Mouse (Mus musculus) embryonic facial prominence, embryonic 12.5 days (tissue): ENCODE measurements around the gene Isg20l2. TPM values are rescaled to one million over a fixed set of nuclear protein-coding genes. Genes with fewer than 3 reads are reported as not detected.

Experiments
- ATAC-seq: fragments of 200-750 bp; cut with Nextera tagmentation; 2 replicates; pipeline ENCODE4 v1.8.0; 2017; ENCODE audit not compliant: insufficient number of reproducible peaks, insufficient read depth, low FRiP score, low TSS enrichment
- H3K27ac ChIP-seq: fragments of 300-500 bp; sonication (generic); 2 replicates; pipeline ENCODE4 v1.5.1; 2016; ENCODE audit warnings: mild to moderate bottlenecking
- H3K27me3 ChIP-seq: fragments of 300-500 bp; sonication (generic); 2 replicates; pipeline ENCODE4 v1.6.1; 2016; ENCODE audit warnings: mild to moderate bottlenecking, moderate library complexity
- H3K36me3 ChIP-seq: fragments of 300-500 bp; sonication (generic); 2 replicates; pipeline ENCODE4 v1.6.1; 2016; ENCODE audit warnings: mild to moderate bottlenecking
- H3K4me1 ChIP-seq: fragments of 300-500 bp; sonication (generic); 2 replicates; pipeline ENCODE4 v1.6.1; 2016
- H3K4me2 ChIP-seq: fragments of 300-500 bp; sonication (generic); replicated peaks from 2 replicates; pipeline ENCODE4 v1.6.1; 2016; ENCODE audit warnings: mild to moderate bottlenecking, moderate library complexity
- H3K4me3 ChIP-seq: fragments of 300-500 bp; sonication (generic); 2 replicates; pipeline ENCODE4 v1.5.1; 2016; ENCODE audit warnings: mild to moderate bottlenecking
- H3K9ac ChIP-seq: fragments of 300-500 bp; sonication (generic); 2 replicates; pipeline ENCODE4 v1.6.1; 2016; ENCODE audit warnings: mild to moderate bottlenecking, moderate library complexity
- H3K9me3 ChIP-seq: fragments of 300-500 bp; sonication (generic); 2 replicates; pipeline ENCODE4 v1.6.1; 2016; ENCODE audit warnings: mild to moderate bottlenecking, moderate library complexity
- WGBS: fragments of 180-500 bp; shearing (Covaris S2); methylation state at CpG from one replicate; pipeline ENCODE4 v1.1.7; 2016; 5-methylcytosine and 5-hydroxymethylcytosine counted together
- polyA plus RNA-seq: library from polyadenylated mRNA; unstranded; fragments of >200 nt; fragmentation: Nextera tagmentation; extraction: Ambion mirVana; gene quantifications from 2 replicates; pipeline ENCODE4 v1.2.1, GENCODE M21; 2016

Isg20l2 gene
- polyA plus RNA-seq, 1 experiment from 2014 or later = 80.1 TPM

DNA sequence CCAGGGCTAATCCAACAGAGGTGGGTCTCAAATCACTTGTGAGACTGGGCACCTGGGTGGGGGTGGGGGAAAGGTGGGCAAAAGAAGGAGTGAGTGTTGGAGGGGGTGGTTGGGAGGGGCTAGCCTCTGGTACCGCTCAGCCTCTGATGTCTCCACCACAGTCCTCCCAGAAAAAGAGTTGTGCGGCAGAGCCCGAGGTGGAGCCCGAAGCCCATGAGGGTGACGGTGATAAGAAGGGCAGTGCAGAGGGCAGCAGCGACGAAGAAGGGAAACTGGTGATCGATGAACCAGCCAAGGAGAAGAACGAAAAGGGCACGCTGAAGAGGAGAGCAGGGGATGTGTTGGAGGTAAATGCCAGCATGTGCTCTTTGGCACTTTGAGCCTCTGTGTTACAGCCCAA, 16.2 kb upstream of the Isg20l2 start:
- Histone ChIP-seq H3K4me3 (no peak overlapping the region), H3K27ac (no peak overlapping the region), H3K4me2 (no peak overlapping the region), H3K9me3 (no peaks in the 10 kb centered on the region), H3K36me3 (peaks cover 45% of the 10 kb centered on the region), H3K4me1 (peaks cover 28% of the 10 kb centered on the region), H3K9ac (no peak overlapping the region), H3K27me3 (no peaks in the 10 kb centered on the region)
- ATAC-seq = no peak
- WGBS = 94% methylated on average over 10 of the region's 10 CpGs

DNA sequence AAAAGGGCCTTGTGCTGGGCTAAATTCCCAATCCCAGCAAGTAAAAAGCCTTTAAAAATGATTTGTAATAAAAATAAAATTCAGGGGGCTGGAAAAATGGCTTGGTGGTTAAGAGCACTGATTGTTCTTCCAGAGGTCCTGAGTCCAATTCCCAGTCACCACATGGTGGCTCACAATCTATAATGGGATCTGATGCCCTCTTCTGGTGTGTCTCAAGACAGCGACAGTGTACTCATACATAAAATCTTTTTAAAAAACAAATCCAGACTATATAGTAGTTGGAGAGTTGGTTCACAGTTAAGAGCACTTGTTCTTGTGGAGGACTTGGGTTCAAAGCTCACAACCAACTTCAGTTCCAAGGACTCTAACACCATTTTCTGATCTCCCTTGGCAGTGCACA, 13.1 kb upstream of the Isg20l2 start:
- H3K4me2 ChIP-seq = no peak overlapping the region
- H3K4me1 ChIP-seq = 0 out of 2 replicates have a peak, but pooled peaks cover 10% of the 10 kb centered on the region
- ATAC-seq = no peak
- H3K9ac ChIP-seq = no peak overlapping the region
- WGBS = 95% methylated on average over 1 of the region's 1 CpGs
- no peak overlapping the region for H3K4me3 ChIP-seq
- H3K9me3 ChIP-seq = no peaks in the 10 kb centered on the region
- no peak overlapping the region for H3K27ac ChIP-seq
- no peaks in the 10 kb centered on the region for H3K27me3 ChIP-seq
- peaks cover 49% of the 10 kb centered on the region for H3K36me3 ChIP-seq

DNA sequence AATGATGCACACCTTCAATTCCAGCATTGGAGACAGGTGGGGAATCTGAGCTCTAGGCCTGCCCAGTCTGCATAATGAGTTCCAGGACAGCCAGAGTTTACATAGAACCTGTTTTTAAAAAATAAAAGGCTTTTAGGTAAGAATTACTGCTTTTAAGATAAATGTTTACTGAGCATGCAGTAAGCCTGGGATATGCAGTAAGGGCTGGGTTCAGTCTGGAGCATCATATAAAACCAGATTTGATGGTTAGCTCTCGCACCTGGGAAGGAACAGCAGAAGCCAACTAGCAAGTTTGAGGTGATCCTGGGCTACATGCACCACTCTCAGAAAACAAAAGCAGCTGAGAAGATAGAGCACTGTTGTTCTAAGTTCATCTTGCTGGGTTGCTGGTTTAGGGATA, 11.6 kb upstream of the Isg20l2 start:
- Histone ChIP-seq H3K9me3 (no peaks in the 10 kb centered on the region), H3K4me3 (no peak overlapping the region), H3K27me3 (no peaks in the 10 kb centered on the region), H3K27ac (no peak overlapping the region), H3K4me2 (peak overlapping the region; percentile 63), H3K9ac (no peak overlapping the region), H3K4me1 (0 out of 2 replicates have a peak, but pooled peaks cover 10% of the 10 kb centered on the region), H3K36me3 (peaks cover 57% of the 10 kb centered on the region)
- WGBS = 93% methylated on average over 1 of the region's 1 CpGs
- ATAC-seq = no peak

DNA sequence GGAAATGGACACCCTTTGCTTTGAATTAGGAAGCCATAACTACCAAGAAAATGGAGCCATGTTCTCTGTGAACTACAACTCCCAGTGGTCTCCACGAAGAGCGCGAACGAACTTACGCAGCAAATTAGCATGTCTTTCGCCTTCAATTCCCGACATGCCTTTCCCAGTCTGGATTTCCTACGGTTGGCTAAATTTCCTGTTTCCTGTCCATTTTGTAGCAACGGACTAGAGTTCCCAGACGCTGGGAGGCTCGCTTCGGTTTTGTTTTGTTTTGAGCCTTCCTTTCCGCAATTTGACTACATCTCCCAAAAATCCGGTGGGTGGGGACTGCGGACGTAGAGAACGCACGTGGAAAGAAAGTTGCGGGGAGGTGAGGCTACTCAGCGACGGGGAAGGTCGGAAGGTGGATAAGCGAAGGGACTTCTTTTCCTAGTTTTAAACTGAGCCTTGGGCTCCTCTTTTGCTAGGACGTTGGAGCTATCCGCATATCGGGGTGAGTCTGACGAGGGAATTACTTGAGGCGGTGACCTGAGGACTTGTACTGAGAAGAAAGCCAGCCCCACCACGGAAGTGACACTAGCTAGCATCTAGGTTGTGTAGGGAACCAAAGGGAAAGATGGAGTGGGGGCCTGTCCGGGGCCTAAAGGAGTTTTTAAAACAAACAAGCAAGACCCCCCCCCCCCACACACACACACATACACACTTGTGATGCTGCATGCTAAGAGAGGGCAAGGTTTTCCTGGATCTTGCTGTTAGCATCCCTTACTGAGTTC, 10.6 kb upstream of the Isg20l2 start, which contains the start of gene Mrpl24:
Gene Mrpl24 (plus strand): TSS at position 171 of the 773 bp plus-strand sequence.
- Histone ChIP-seq H3K4me2 (peak within 1 kb of the TSS; percentile 63), H3K4me1 (0 out of 2 replicates have a peak, but pooled peaks cover 10% of the 10 kb centered on the region), H3K9ac (peak within 1 kb of the TSS; percentile 67), H3K4me3 (peak within 1 kb of the TSS; percentile 65), H3K36me3 (peaks cover 57% of the 10 kb centered on the region), H3K27me3 (no peaks in the 10 kb centered on the region), H3K27ac (peak within 1 kb of the TSS; percentile 87), H3K9me3 (no peaks in the 10 kb centered on the region)
- under 1% methylated on average over 30 of the region's 30 CpGs for WGBS
- peak; percentile 72 for ATAC-seq

DNA sequence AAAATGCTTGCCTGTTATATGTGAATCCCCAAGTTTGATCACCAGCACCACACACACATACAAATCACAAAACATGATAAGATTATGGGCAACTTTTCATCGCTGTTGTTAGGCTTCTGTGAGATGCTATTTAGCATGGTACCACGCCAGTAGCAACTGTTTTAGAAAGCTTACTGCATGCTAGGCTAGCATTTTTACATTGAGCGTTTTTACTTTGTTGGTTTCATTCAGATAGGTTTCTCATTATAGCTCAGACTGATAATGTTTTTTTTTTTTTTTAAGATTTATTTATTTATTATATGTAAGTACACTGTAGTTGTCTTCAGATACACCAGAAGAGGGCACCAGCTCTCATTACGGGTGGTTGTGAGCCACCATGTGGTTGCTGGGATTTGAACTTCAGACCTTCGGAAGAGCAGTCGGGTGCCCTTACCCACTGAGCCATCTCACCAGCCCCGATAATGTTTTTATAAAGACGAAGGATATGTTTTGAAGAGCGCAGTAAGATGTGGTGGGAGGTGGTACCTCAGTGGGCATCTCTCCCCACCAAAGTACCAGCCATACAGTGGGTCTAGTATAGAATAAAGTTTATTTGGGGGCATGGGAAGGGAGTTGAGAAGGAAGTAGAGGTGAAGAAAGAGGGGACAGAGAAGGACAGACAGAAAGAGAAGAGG, 9.7 kb upstream of the Isg20l2 start:
- peak overlapping the region; percentile 67 for H3K9ac ChIP-seq
- peak overlapping the region; percentile 63 for H3K4me2 ChIP-seq
- no peak for ATAC-seq
- 67% methylated on average over 9 of the region's 9 CpGs for WGBS
- H3K36me3 ChIP-seq = peaks cover 57% of the 10 kb centered on the region
- H3K27me3 ChIP-seq = no peaks in the 10 kb centered on the region
- no peak overlapping the region for H3K27ac ChIP-seq
- H3K4me3 ChIP-seq = peak overlapping the region; percentile 65
- H3K4me1 ChIP-seq = 0 out of 2 replicates have a peak, but pooled peaks cover 10% of the 10 kb centered on the region
- no peaks in the 10 kb centered on the region for H3K9me3 ChIP-seq

GRCm38 (mm10) chr3:87924996-87925395, 5.1 kb upstream of the Isg20l2 start:
- Histone ChIP-seq H3K4me3 (no peak overlapping the region), H3K9me3 (no peaks in the 10 kb centered on the region), H3K4me1 (peaks cover 14% of the 10 kb centered on the region), H3K4me2 (no peak overlapping the region), H3K9ac (no peak overlapping the region), H3K27ac (no peak overlapping the region), H3K36me3 (peaks cover 59% of the 10 kb centered on the region), H3K27me3 (no peaks in the 10 kb centered on the region)
- WGBS = 88% methylated on average over 7 of the region's 7 CpGs
- no peak for ATAC-seq

GRCm38 (mm10) chr3:87927452-87927851, 2.7 kb upstream of the Isg20l2 start:
- H3K9me3 ChIP-seq = no peaks in the 10 kb centered on the region
- ATAC-seq = no peak
- WGBS = 92% methylated on average over 5 of the region's 5 CpGs
- no peak overlapping the region for H3K4me2 ChIP-seq
- H3K9ac ChIP-seq = no peak overlapping the region
- no peak overlapping the region for H3K4me3 ChIP-seq
- no peaks in the 10 kb centered on the region for H3K27me3 ChIP-seq
- no peak overlapping the region for H3K27ac ChIP-seq
- peaks cover 61% of the 10 kb centered on the region for H3K36me3 ChIP-seq
- H3K4me1 ChIP-seq = peaks cover 23% of the 10 kb centered on the region

DNA sequence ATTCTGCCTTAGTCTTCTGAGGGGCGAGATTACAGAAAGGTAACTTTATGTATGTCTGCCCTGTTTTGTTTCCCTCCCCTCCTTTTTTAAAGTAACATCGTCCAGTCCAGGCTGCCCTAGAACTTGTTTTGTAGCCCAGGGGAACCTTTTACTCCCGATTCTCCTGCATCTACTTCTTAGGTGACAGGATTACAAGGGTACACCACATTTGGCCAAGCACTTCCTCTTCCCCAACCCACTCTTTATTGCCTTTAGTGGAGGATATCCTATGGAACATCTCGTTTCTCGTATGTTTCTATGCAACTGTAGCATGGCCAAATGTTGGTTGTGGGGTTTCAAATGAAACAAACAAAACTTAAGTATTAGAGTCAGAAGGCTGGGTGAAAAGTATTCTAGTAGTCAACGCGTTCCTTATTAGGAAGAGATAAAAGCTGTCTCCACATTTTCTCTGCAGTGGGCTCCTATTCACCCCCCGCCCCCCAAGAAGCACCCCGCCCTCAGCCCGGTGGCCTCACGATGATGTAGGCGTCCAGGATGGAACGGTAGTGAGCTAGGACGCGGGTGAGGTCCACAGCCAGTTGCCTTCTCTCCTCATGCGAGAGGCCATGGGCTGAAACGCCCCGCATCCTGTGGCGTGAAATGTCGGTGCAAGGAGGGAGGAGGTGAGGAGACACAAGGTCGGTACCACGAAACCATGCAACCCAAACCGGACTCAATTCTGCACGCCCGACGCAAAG, 605 bp upstream of the Isg20l2 start:
- H3K9me3 ChIP-seq = no peaks in the 10 kb centered on the region
- H3K9ac ChIP-seq = peak overlapping the region; percentile 91
- H3K4me3 ChIP-seq = peak overlapping the region; percentile 97
- no peaks in the 10 kb centered on the region for H3K27me3 ChIP-seq
- H3K4me1 ChIP-seq = peaks cover 25% of the 10 kb centered on the region
- H3K27ac ChIP-seq = peak overlapping the region; percentile 92
- peak overlapping the region; percentile 83 for H3K4me2 ChIP-seq
- WGBS = 7% methylated on average over 26 of the region's 26 CpGs
- ATAC-seq = peak; percentile 38; the same call in 1 of the 2 replicates
- H3K36me3 ChIP-seq = peaks cover 53% of the 10 kb centered on the region

DNA sequence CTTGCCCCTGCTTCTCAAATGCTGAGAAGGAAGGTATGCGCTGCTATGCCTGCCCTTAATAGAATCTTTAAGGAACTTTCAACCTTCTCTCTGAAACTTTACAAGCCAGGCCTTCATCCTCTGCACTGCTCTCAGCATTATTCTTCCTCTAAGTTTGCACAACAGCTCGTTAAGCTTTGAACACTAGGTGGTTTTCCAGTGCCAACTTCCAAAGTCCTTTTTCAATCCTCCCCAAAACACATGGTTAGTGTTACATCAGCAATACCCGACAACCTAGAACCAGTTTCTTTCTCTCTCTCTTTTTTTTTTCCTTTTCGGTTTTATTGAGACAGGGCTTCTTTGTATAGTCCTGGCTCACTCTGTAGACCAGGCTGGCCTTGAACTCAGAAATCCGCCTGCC, 3.9 kb downstream of the Isg20l2 start:
- Histone ChIP-seq H3K4me3 (no peak overlapping the region), H3K4me2 (no peak overlapping the region), H3K27me3 (no peaks in the 10 kb centered on the region), H3K9me3 (no peaks in the 10 kb centered on the region), H3K36me3 (peaks cover 52% of the 10 kb centered on the region), H3K9ac (no peak overlapping the region), H3K4me1 (peaks cover 27% of the 10 kb centered on the region), H3K27ac (no peak overlapping the region)
- no peak for ATAC-seq
- 84% methylated on average over 5 of the region's 5 CpGs for WGBS

DNA sequence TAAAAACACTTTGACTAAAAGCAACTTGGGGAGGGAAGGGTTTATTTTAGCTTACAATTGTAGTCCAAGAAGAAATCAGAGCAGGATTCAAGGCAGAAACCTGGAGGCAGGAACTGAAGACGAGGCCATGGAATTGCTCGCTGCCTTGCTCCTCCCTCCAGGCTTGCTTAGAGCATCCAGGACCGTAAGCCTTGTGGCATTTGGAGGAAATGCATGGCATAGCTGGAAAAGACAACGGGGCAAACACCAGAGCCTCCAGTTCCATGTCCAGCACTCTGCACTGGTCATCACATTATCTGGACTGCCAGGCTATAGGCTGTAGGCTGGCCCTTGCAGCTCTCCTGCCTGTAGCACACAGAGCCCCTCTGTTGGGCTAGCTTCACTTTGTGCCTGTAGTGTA, 4.4 kb downstream of the Isg20l2 start:
- H3K4me3 ChIP-seq = no peak overlapping the region
- no peak for ATAC-seq
- H3K4me2 ChIP-seq = no peak overlapping the region
- no peak overlapping the region for H3K27ac ChIP-seq
- peaks cover 22% of the 10 kb centered on the region for H3K4me1 ChIP-seq
- no peaks in the 10 kb centered on the region for H3K27me3 ChIP-seq
- no peaks in the 10 kb centered on the region for H3K9me3 ChIP-seq
- no peak overlapping the region for H3K9ac ChIP-seq
- 78% methylated on average over 4 of the region's 4 CpGs for WGBS
- H3K36me3 ChIP-seq = peaks cover 57% of the 10 kb centered on the region

DNA sequence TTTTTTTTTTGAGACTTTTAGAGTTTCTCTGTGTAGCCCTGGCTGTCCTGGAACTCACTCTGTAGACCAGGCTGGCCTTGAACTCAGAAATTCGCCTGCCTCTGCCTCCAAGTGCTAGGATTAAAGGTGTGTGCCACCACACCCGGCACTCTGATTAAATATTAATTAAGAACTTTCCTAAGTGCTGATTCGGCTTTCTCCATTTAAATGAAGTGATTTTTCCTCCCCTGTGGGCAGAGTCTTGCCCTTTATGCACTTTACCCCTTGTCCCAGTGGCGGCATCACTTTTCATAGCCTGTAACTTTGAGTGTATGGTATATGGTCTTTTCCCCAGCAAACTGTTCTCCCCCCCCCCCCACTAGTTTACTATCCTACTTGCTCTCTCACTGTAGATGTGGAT, 5.1 kb downstream of the Isg20l2 start:
- peaks cover 22% of the 10 kb centered on the region for H3K4me1 ChIP-seq
- no peak overlapping the region for H3K4me2 ChIP-seq
- no peak for ATAC-seq
- peaks cover 63% of the 10 kb centered on the region for H3K36me3 ChIP-seq
- no peak overlapping the region for H3K27ac ChIP-seq
- 69% methylated on average over 4 of the region's 4 CpGs for WGBS
- no peaks in the 10 kb centered on the region for H3K9me3 ChIP-seq
- no peaks in the 10 kb centered on the region for H3K27me3 ChIP-seq
- no peak overlapping the region for H3K4me3 ChIP-seq
- H3K9ac ChIP-seq = no peak overlapping the region; the same call in 1 of the 2 replicates
